Mouse (Mus musculus) gastrocnemius, postnatal 36 days (tissue): Measurements from ENCODE around the gene Mavs. TPM values are rescaled to one million over a fixed set of nuclear protein-coding genes. Genes with fewer than 3 reads are reported as not detected.
"Not testable (repeated sequence)": the region's sequence is repeated elsewhere in the genome, so short reads cannot be mapped to it uniquely, and the experiment has no call there.

ENCODE experiments used
- DNase-seq, 2 experiments: peaks; one replicate each; pipeline ENCODE4 v3.0.0; 2022
- intact Hi-C: fragments of 180-260 bp; cut with DNase I; formaldehyde crosslinking; loops from one replicate; pipeline ENCODE4 v1.15.1; 2025
- total RNA-seq, 2 experiments: library from RNA; stranded (reverse); gene quantifications; 2 replicates each; pipeline ENCODE4 v1.2.3; 2021

Gene Mavs
- total RNA-seq, 2 experiments from 2014 or later: 35.9 to 58.0 TPM

- no peak for DNase-seq
- intact Hi-C loops: no loop called here
Observed at GRCm38 (mm10) chr2:131209125-131209795, 24.6 kb upstream of the Mavs start.

- peak; percentile 94 to 97 for DNase-seq
- intact Hi-C loops: no loop called here
Observed at GRCm38 (mm10) chr2:131209969-131210792, 23.7 kb upstream of the Mavs start.

- intact Hi-C loops: no loop called here
- DNase-seq: peak in 1 of 2 experiments; percentile 15
Observed at GRCm38 (mm10) chr2:131211026-131211615, 22.7 kb upstream of the Mavs start.

- no peak for DNase-seq
- intact Hi-C loops: no loop called here
Observed at GRCm38 (mm10) chr2:131213773-131214172, 20.1 kb upstream of the Mavs start.

GRCm38 (mm10) chr2:131215941-131216858 is 17.7 kb upstream of the Mavs start:
- no peak for DNase-seq

GRCm38 (mm10) chr2:131220030-131220429 is 13.8 kb upstream of the Mavs start:
- intact Hi-C loops: no loop called here
- no peak for DNase-seq

More at GRCm38 (mm10) chr2:131215941-131216858, 17.7 kb upstream of the Mavs start:
- intact Hi-C loops: no loop called here

- DNase-seq: no peak
- intact Hi-C loops: no loop called here
Observed at GRCm38 (mm10) chr2:131221853-131222515, 11.9 kb upstream of the Mavs start.

GRCm38 (mm10) chr2:131222562-131222961 is 11.3 kb upstream of the Mavs start:
- intact Hi-C loops: no loop called here
- no peak for DNase-seq

GRCm38 (mm10) chr2:131223569-131223968 is 10.3 kb upstream of the Mavs start:
- no peak for DNase-seq

GRCm38 (mm10) chr2:131225178-131225577 is 8.7 kb upstream of the Mavs start:
- no peak for DNase-seq
- intact Hi-C loops: no loop called here

More at GRCm38 (mm10) chr2:131223569-131223968, 10.3 kb upstream of the Mavs start:
- intact Hi-C loops: no loop called here

GRCm38 (mm10) chr2:131226669-131227068 is 7.2 kb upstream of the Mavs start:
- intact Hi-C loops: not testable (repeated sequence)

GRCm38 (mm10) chr2:131227243-131227642 is 6.6 kb upstream of the Mavs start:
- no peak for DNase-seq
- intact Hi-C loops: no loop called here

More at GRCm38 (mm10) chr2:131226669-131227068, 7.2 kb upstream of the Mavs start:
- DNase-seq: not testable (repeated sequence)

GRCm38 (mm10) chr2:131232558-131232957 is 1.3 kb upstream of the Mavs start:
- intact Hi-C loops: no loop called here
- DNase-seq: no peak

- intact Hi-C loops: no loop called here
- peak in 1 of 2 experiments; percentile 13 for DNase-seq
Observed at GRCm38 (mm10) chr2:131234127-131234650, 326 bp downstream of the Mavs start.

- intact Hi-C loops: no loop called here
- DNase-seq: no peak
Observed at GRCm38 (mm10) chr2:131234970-131235635, 1.2 kb downstream of the Mavs start.

GRCm38 (mm10) chr2:131242180-131242579 is 8.3 kb downstream of the Mavs start:
- no peak for DNase-seq
- intact Hi-C loops: no loop called here

- intact Hi-C loops: no loop called here
- no peak for DNase-seq
Observed at GRCm38 (mm10) chr2:131242929-131243328, 9.1 kb downstream of the Mavs start.

GRCm38 (mm10) chr2:131253681-131254328 is 19.9 kb downstream of the Mavs start:
- intact Hi-C loops: loop anchor here (2.0 to 10.0 kb wide), 3 partner anchors 77 to 289 kb away; no protein-coding TSS in a partner anchor
- DNase-seq: peak; percentile 40 to 58
